Mouse (Mus musculus): Measurements from ENCODE around the gene Gstp2. TPM values are rescaled to one million over a fixed set of nuclear protein-coding genes. Genes with fewer than 3 reads are reported as not detected.

Gene Gstp2
- polyA plus RNA-seq, 1 experiment from 2014 or later, result 2.6 TPM

- WGBS, result 85% methylated on average over 9 of the region's 9 CpGs
- peaks cover 9% of the 10 kb centered on the region for H3K4me1 ChIP-seq (ENCODE audit: control insufficient read depth, insufficient read depth, low read depth, low read length)
- no peak overlapping the region for H3K27ac ChIP-seq (ENCODE audit: low read depth, low read length)
- H3K27me3 ChIP-seq (replicated peaks; ENCODE audit: control insufficient read depth, insufficient read depth, low read length), result no peaks in the 10 kb centered on the region
- H3K9ac ChIP-seq (ENCODE audit: low read depth, low read length), result no peak overlapping the region
- no peak for ATAC-seq
- no peaks in the 10 kb centered on the region for H3K9me3 ChIP-seq (ENCODE audit: control insufficient read depth, low read length)
- H3K4me3 ChIP-seq (ENCODE audit: low read length), result no peak overlapping the region
- H3K4me2 ChIP-seq (ENCODE audit: low read length), result no peak overlapping the region
- no peaks in the 10 kb centered on the region for H3K36me3 ChIP-seq (ENCODE audit: control insufficient read depth, insufficient read depth, low read length)
Observed at GRCm38 (mm10) chr19:3999121-3999730, 46.6 kb downstream of the Gstp2 start.

DNA sequence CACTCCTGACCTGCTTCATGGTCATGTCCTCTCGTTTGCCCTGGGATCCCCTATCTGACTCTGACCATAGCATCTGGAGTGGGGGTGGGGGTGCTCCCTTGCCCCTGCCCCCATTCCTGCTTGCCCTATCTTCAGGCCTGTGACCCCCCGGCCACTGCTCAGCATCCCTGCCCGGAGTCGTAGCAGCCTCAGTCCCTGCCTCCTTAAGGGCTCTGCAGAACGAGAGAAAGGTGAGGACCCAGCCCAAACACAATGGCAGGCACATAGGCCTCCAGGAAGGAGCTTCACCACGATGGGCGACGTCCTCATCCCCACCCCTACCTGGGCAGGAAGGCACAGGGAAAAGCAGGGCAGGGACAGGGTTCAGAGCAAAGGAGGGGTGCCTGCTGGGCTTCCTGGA, 47.5 kb downstream of the Gstp2 start:
- WGBS, result 79% methylated on average over 8 of the region's 8 CpGs

DNA sequence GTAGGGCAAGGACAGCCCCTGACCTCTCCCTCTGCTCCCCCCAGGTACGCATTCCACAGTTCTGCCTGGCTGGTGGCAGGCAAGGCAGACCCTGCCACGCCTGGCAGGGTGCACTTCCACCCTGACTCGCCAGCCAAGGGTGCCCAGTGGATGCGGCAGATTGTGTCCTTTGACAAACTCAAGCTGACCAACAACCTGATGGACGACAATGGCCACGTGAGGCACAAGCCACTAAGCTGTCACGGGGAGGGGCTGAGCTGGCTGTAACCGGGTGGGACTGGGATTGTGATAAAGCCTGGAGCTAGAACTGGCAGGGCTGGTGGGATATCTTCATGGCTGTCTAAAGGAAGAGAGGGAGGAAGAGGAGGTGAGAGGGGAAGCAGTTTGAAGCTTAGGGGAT, 48.6 kb downstream of the Gstp2 start:
- Histone ChIP-seq H3K4me1 (ENCODE audit: control insufficient read depth, insufficient read depth, low read depth, low read length) (peaks cover 9% of the 10 kb centered on the region), H3K27ac (ENCODE audit: low read depth, low read length) (no peak overlapping the region), H3K4me2 (ENCODE audit: low read length) (no peak overlapping the region), H3K4me3 (ENCODE audit: low read length) (no peak overlapping the region), H3K36me3 (ENCODE audit: control insufficient read depth, insufficient read depth, low read length) (no peaks in the 10 kb centered on the region), H3K9me3 (ENCODE audit: control insufficient read depth, low read length) (no peaks in the 10 kb centered on the region), H3K27me3 (replicated peaks; ENCODE audit: control insufficient read depth, insufficient read depth, low read length) (no peaks in the 10 kb centered on the region), H3K9ac (ENCODE audit: low read depth, low read length) (no peak overlapping the region)
- no peak for ATAC-seq
- WGBS, result 64% methylated on average over 8 of the region's 8 CpGs

More for the DNA sequence above, 47.5 kb downstream of the Gstp2 start:
- Histone ChIP-seq H3K4me1 (ENCODE audit: control insufficient read depth, insufficient read depth, low read depth, low read length) (peaks cover 9% of the 10 kb centered on the region), H3K9me3 (ENCODE audit: control insufficient read depth, low read length) (no peaks in the 10 kb centered on the region), H3K4me3 (ENCODE audit: low read length) (no peak overlapping the region), H3K4me2 (ENCODE audit: low read length) (no peak overlapping the region), H3K27ac (ENCODE audit: low read depth, low read length) (no peak overlapping the region), H3K27me3 (replicated peaks; ENCODE audit: control insufficient read depth, insufficient read depth, low read length) (no peaks in the 10 kb centered on the region), H3K36me3 (ENCODE audit: control insufficient read depth, insufficient read depth, low read length) (no peaks in the 10 kb centered on the region), H3K9ac (ENCODE audit: low read depth, low read length) (no peak overlapping the region)
- ATAC-seq, result no peak

DNA sequence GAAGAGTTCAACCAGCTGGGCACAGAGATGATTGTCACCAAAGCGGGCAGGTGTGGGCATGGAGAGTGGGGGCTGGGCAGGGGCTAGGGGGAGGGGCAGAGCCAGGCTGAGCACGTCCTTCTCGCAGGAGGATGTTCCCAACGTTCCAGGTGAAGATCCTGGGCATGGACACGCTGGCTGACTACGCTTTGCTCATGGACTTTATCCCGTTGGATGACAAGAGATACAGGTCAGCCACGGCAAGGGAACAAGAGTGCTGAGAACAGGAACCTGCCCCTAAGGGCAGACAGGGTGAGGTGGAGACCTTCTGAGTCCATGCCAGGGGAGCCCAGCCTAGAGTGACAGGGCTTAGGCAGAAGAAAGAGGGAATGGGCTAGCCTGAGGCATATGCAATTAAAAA, 49.1 kb downstream of the Gstp2 start:
- no peak overlapping the region for H3K27ac ChIP-seq (ENCODE audit: low read depth, low read length)
- WGBS, result 85% methylated on average over 8 of the region's 8 CpGs
- H3K4me2 ChIP-seq (ENCODE audit: low read length), result no peak overlapping the region
- H3K36me3 ChIP-seq (ENCODE audit: control insufficient read depth, insufficient read depth, low read length), result no peaks in the 10 kb centered on the region
- H3K27me3 ChIP-seq (replicated peaks; ENCODE audit: control insufficient read depth, insufficient read depth, low read length), result no peaks in the 10 kb centered on the region
- ATAC-seq, result no peak
- H3K4me1 ChIP-seq (ENCODE audit: control insufficient read depth, insufficient read depth, low read depth, low read length), result peaks cover 9% of the 10 kb centered on the region
- H3K4me3 ChIP-seq (ENCODE audit: low read length), result no peak overlapping the region
- no peak overlapping the region for H3K9ac ChIP-seq (ENCODE audit: low read depth, low read length)
- H3K9me3 ChIP-seq (ENCODE audit: control insufficient read depth, low read length), result no peaks in the 10 kb centered on the region

GRCm38 (mm10) chr19:3996106-3996505, 49.7 kb downstream of the Gstp2 start:
- Histone ChIP-seq H3K4me1 (ENCODE audit: control insufficient read depth, insufficient read depth, low read depth, low read length) (peaks cover 3% of the 10 kb centered on the region), H3K4me2 (ENCODE audit: low read length) (no peak overlapping the region), H3K9ac (ENCODE audit: low read depth, low read length) (no peak overlapping the region), H3K4me3 (ENCODE audit: low read length) (no peak overlapping the region), H3K27me3 (replicated peaks; ENCODE audit: control insufficient read depth, insufficient read depth, low read length) (no peaks in the 10 kb centered on the region), H3K27ac (ENCODE audit: low read depth, low read length) (no peak overlapping the region), H3K9me3 (ENCODE audit: control insufficient read depth, low read length) (no peaks in the 10 kb centered on the region), H3K36me3 (ENCODE audit: control insufficient read depth, insufficient read depth, low read length) (no peaks in the 10 kb centered on the region)
- no peak for ATAC-seq
- 71% methylated on average over 7 of the region's 7 CpGs for WGBS

GRCm38 (mm10) chr19:3995505-3995904, 50.3 kb downstream of the Gstp2 start:
- 83% methylated on average over 3 of the region's 3 CpGs for WGBS
- Histone ChIP-seq H3K36me3 (ENCODE audit: control insufficient read depth, insufficient read depth, low read length) (no peaks in the 10 kb centered on the region), H3K27me3 (replicated peaks; ENCODE audit: control insufficient read depth, insufficient read depth, low read length) (no peaks in the 10 kb centered on the region), H3K4me3 (ENCODE audit: low read length) (no peak overlapping the region), H3K27ac (ENCODE audit: low read depth, low read length) (no peak overlapping the region), H3K4me2 (ENCODE audit: low read length) (no peak overlapping the region), H3K9ac (ENCODE audit: low read depth, low read length) (no peak overlapping the region), H3K4me1 (ENCODE audit: control insufficient read depth, insufficient read depth, low read depth, low read length) (no peaks in the 10 kb centered on the region), H3K9me3 (ENCODE audit: control insufficient read depth, low read length) (no peaks in the 10 kb centered on the region)
- ATAC-seq, result no peak

GRCm38 (mm10) chr19:3994932-3995331, 50.9 kb downstream of the Gstp2 start:
- Histone ChIP-seq H3K36me3 (ENCODE audit: control insufficient read depth, insufficient read depth, low read length) (no peaks in the 10 kb centered on the region), H3K4me1 (ENCODE audit: control insufficient read depth, insufficient read depth, low read depth, low read length) (no peaks in the 10 kb centered on the region), H3K9ac (ENCODE audit: low read depth, low read length) (no peak overlapping the region), H3K4me2 (ENCODE audit: low read length) (no peak overlapping the region), H3K27me3 (replicated peaks; ENCODE audit: control insufficient read depth, insufficient read depth, low read length) (no peaks in the 10 kb centered on the region), H3K27ac (ENCODE audit: low read depth, low read length) (no peak overlapping the region), H3K4me3 (ENCODE audit: low read length) (no peak overlapping the region), H3K9me3 (ENCODE audit: control insufficient read depth, low read length) (no peaks in the 10 kb centered on the region)
- 72% methylated on average over 6 of the region's 6 CpGs for WGBS
- ATAC-seq, result no peak

GRCm38 (mm10) chr19:3992416-3992815, 53.4 kb downstream of the Gstp2 start, which contains the start of gene Tbx10:
Gene Tbx10, plus strand, starts transcription at chr19:3992752.
- WGBS, result 52% methylated on average over 5 of the region's 5 CpGs
- no peaks in the 10 kb centered on the region for H3K36me3 ChIP-seq (ENCODE audit: control insufficient read depth, insufficient read depth, low read length)
- no peak within 1 kb of the TSS for H3K4me2 ChIP-seq (ENCODE audit: low read length)
- no peak within 1 kb of the TSS for H3K27ac ChIP-seq (ENCODE audit: low read depth, low read length)
- no peaks in the 10 kb centered on the region for H3K4me1 ChIP-seq (ENCODE audit: control insufficient read depth, insufficient read depth, low read depth, low read length)
- no peaks in the 10 kb centered on the region for H3K9me3 ChIP-seq (ENCODE audit: control insufficient read depth, low read length)
- no peak within 1 kb of the TSS for H3K4me3 ChIP-seq (ENCODE audit: low read length)
- H3K27me3 ChIP-seq (replicated peaks; ENCODE audit: control insufficient read depth, insufficient read depth, low read length), result no peaks in the 10 kb centered on the region
- no peak within 1 kb of the TSS for H3K9ac ChIP-seq (ENCODE audit: low read depth, low read length)
- no peak for ATAC-seq

DNA sequence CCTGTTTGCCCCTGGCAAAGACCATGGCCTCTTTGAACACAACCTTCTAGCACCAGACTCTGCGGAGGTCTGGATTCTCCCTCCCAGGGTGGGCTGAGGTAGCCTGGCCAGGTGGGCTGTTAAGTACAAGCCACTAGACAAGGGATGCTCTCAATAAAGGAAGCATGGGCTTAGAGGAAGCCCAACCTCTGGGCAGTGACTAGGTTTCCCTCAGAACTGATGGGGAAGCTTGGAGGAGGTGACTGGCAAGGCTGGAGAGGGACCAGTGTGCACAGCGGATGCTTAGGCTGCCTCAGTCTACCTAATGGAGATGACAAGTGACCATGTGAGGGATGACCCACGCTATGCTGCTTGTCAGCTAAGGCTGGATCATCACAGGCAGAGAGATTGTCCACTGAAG, 53.9 kb downstream of the Gstp2 start:
- Histone ChIP-seq H3K4me2 (ENCODE audit: low read length) (no peak overlapping the region), H3K4me3 (ENCODE audit: low read length) (no peak overlapping the region), H3K27me3 (replicated peaks; ENCODE audit: control insufficient read depth, insufficient read depth, low read length) (no peaks in the 10 kb centered on the region), H3K9ac (ENCODE audit: low read depth, low read length) (no peak overlapping the region), H3K27ac (ENCODE audit: low read depth, low read length) (no peak overlapping the region), H3K9me3 (ENCODE audit: control insufficient read depth, low read length) (no peaks in the 10 kb centered on the region), H3K4me1 (ENCODE audit: control insufficient read depth, insufficient read depth, low read depth, low read length) (no peaks in the 10 kb centered on the region), H3K36me3 (ENCODE audit: control insufficient read depth, insufficient read depth, low read length) (no peaks in the 10 kb centered on the region)
- no peak for ATAC-seq
- 84% methylated on average over 3 of the region's 3 CpGs for WGBS

- Histone ChIP-seq H3K27ac (ENCODE audit: low read depth, low read length) (no peak overlapping the region), H3K4me3 (ENCODE audit: low read length) (no peak overlapping the region), H3K9ac (ENCODE audit: low read depth, low read length) (no peak overlapping the region), H3K4me2 (ENCODE audit: low read length) (no peak overlapping the region), H3K4me1 (ENCODE audit: control insufficient read depth, insufficient read depth, low read depth, low read length) (no peaks in the 10 kb centered on the region; the same call in 1 of the 2 replicates), H3K9me3 (ENCODE audit: control insufficient read depth, low read length) (no peaks in the 10 kb centered on the region), H3K36me3 (ENCODE audit: control insufficient read depth, insufficient read depth, low read length) (no peaks in the 10 kb centered on the region), H3K27me3 (replicated peaks; ENCODE audit: control insufficient read depth, insufficient read depth, low read length) (no peaks in the 10 kb centered on the region)
- no peak for ATAC-seq
- 93% methylated on average over 3 of the region's 3 CpGs for WGBS
Observed at GRCm38 (mm10) chr19:3991562-3991961, 54.3 kb downstream of the Gstp2 start.
